Mouse (Mus musculus): ENCODE results near the gene Mum1.

DNA sequence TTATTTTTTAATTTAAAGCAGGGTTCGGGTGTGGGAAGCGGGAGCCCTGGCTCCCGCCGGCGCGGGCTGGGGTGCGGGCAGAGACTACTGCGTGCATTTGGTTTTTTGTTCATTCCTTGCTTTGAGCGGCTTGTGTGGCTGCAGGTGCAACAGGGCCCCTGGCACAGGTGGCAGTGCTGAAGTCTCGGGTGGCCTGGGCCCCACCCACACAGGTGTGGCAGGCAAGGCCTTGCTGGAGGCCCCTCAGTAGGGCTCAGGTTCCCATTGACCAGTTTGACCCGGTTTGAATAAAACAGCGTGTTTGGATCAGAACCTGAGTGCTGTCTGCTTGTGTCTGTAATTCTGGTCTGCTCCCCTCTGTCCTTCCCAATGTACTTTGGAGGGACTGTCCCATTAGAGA is 61.9 kb downstream of the Mum1 start:
- TF ChIP-seq CTCF (IDR thresholded peaks at IDR 0.05), result no peak
- TF ChIP-seq EP300 (IDR thresholded peaks at IDR 0.05), result no peak
